Mouse (Mus musculus) kidney, adult 8-10 months (tissue): ENCODE data around the gene Cfap43.

Experiments used
- DNase-seq, 2 experiments: peaks; one replicate each; pipeline ENCODE4 v3.0.0; 2022

Cfap43 gene

GRCm38 (mm10) chr19:47698266-47698665 lies 220.8 kb downstream of the Cfap43 start:
- DNase-seq = no peak

GRCm38 (mm10) chr19:47697067-47697466 lies 222.0 kb downstream of the Cfap43 start:
- no peak for DNase-seq

GRCm38 (mm10) chr19:47696411-47696810 lies 222.7 kb downstream of the Cfap43 start:
- DNase-seq = no peak

- DNase-seq = no peak
Observed at GRCm38 (mm10) chr19:47695725-47696124, 223.4 kb downstream of the Cfap43 start.

GRCm38 (mm10) chr19:47691994-47692393 lies 227.1 kb downstream of the Cfap43 start, which contains the start of gene Col17a1:
Col17a1 (minus strand) TSS chr19:47692094.
- no peak for DNase-seq

GRCm38 (mm10) chr19:47689592-47689991 lies 229.5 kb downstream of the Cfap43 start:
- no peak for DNase-seq
